In the genomic region with DNA sequence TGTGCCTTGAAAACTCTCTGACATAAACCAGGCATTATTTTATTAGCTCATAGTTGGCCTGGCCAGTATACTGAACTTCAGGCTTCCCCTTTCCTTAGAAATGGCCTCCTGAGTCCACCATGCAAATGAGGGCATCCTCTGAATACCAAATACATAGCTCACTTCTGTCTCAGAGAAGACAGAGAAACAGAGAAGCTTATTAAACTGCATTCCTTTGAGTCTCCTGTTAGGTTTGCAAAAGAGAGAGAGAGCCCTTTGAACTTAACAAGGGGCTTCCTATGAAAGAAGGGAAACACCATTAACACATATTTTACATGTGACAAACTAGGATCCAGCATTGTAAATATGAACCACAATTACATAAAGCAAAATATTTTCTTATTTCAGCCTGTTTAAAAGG, we compare ENCODE assay signal across 18 mouse cellular contexts.
"Had no signal": no experiment of that assay in that cellular context is flagged by ENCODE, and none has a peak within 500 bp of the region (broad histone marks: within the 10 kb centered on the region; RNA-seq: fewer than 3 reads in every experiment).

No protein-coding gene starts in this region.

- H3K4me3 ChIP-seq: limb, embryonic 10.5 days; limb, embryonic 13.5 days; liver, embryonic 12.5 days; liver, embryonic 15.5 days; lung, embryonic 15.5 days; megakaryocyte, embryonic 14.5 days; midbrain, embryonic 12.5 days had no signal

- H3K27me3 ChIP-seq: limb, embryonic 13.5 days; liver, embryonic 12.5 days; liver, embryonic 15.5 days; lung, embryonic 15.5 days; megakaryocyte, embryonic 14.5 days; midbrain, embryonic 12.5 days had no signal

- H3K4me1 ChIP-seq: limb, embryonic 10.5 days; liver, embryonic 12.5 days; liver, embryonic 15.5 days; lung, embryonic 15.5 days; megakaryocyte, embryonic 14.5 days had no signal

- DNase-seq: kidney, adult 2 months; kidney, postnatal 36 days; layer of hippocampus, postnatal 36 days; liver; lung, adult 18-20 months; lung, postnatal 10 days; lung, postnatal 36 days; thymus, adult 18-20 months; thymus, postnatal 36 days had no signal

- ATAC-seq: intestine, postnatal 0 days; liver, embryonic 12.5 days had no signal

- H3K27ac ChIP-seq: kidney, postnatal 0 days; limb, embryonic 10.5 days; limb, embryonic 13.5 days; liver, embryonic 12.5 days; liver, embryonic 15.5 days; lung, embryonic 15.5 days; midbrain, embryonic 12.5 days had no signal

- H3K9me3 ChIP-seq: limb, embryonic 10.5 days; limb, embryonic 13.5 days; liver, embryonic 12.5 days; liver, embryonic 15.5 days; lung, embryonic 15.5 days; megakaryocyte, embryonic 14.5 days; midbrain, embryonic 12.5 days had no signal

- H3K4me2 ChIP-seq: limb, embryonic 13.5 days; liver, embryonic 12.5 days; liver, embryonic 15.5 days; lung, embryonic 15.5 days; midbrain, embryonic 12.5 days had no signal

- H3K36me3 ChIP-seq: limb, embryonic 10.5 days; limb, embryonic 13.5 days; liver, embryonic 12.5 days; liver, embryonic 15.5 days; lung, embryonic 15.5 days; midbrain, embryonic 12.5 days had no signal

- H3K9ac ChIP-seq: limb, embryonic 13.5 days; liver, embryonic 12.5 days; liver, embryonic 15.5 days; lung, embryonic 15.5 days; midbrain, embryonic 12.5 days had no signal
